Comparison of ENCODE assay signal across 31 mouse cellular contexts in the genomic region with DNA sequence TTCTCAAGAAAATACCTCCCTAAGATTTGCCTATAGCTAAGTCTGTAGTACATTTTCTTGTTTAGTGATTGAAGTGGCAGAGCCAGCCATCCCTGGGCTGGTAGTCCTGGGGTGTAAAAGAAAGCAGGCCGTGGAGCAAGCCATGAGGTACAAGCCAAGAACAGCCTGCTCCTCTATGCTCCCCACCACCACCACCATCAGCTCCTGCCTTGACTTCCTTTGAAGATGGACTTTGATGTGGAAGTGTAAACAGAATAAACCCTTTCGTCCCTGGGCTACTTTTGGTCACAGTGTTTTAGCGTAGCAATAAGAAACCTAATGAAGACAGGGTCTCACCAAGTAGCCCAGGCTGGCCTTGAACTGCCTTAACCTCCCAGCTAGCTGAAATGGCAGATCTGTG. TPM values are rescaled to one million over a fixed set of nuclear protein-coding genes. Genes with fewer than 3 reads are reported as not detected.
DNase-seq lines count a peak whose midpoint lies in the region; ATAC-seq and TF ChIP-seq lines count a peak whose summit lies in the region.
"Had no signal": no experiment of that assay in that cellular context is flagged by ENCODE, and none has a peak within 500 bp of the region (broad histone marks: within the 10 kb centered on the region; RNA-seq: fewer than 3 reads in every experiment).

No protein-coding gene starts in this region.

- H3K27me3 ChIP-seq in heart, embryonic 12.5 days (replicated peaks), result peaks cover 29% of the 10 kb centered on the region
- no peaks in the 10 kb centered on the region for H3K27me3 ChIP-seq in CH12.LX (replicated peaks)
- H3K27me3 ChIP-seq: intestine, embryonic 15.5 days had no signal

- no peak for TF ChIP-seq POLR2A in CH12.LX (IDR thresholded peaks at IDR 0.05; ENCODE audit: low read depth, low read length)

- no peaks in the 10 kb centered on the region for H3K9me3 ChIP-seq in heart, embryonic 12.5 days (replicated peaks)
- H3K9me3 ChIP-seq in CH12.LX (replicated peaks; ENCODE audit: low read length), result no peaks in the 10 kb centered on the region
- H3K9me3 ChIP-seq: embryonic facial prominence, embryonic 10.5 days; embryonic facial prominence, embryonic 13.5 days; G1E; hindbrain, embryonic 10.5 days; hindbrain, embryonic 13.5 days; intestine, embryonic 15.5 days had no signal

- 59% methylated on average over 3 of the region's 3 CpGs for WGBS in heart, embryonic 12.5 days

- H3K4me1 ChIP-seq in heart, embryonic 12.5 days (replicated peaks), result peaks cover 20% of the 10 kb centered on the region
- peaks cover 16 to 69% of the 10 kb centered on the region in 2 experiments for H3K4me1 ChIP-seq in CH12.LX (ENCODE audit: control insufficient read depth in 1 of 2, insufficient read depth in 2 of 2)
- H3K4me1 ChIP-seq: embryonic facial prominence, embryonic 13.5 days had no signal

- no peak overlapping the region for H3K4me2 ChIP-seq in heart, embryonic 12.5 days
- no peak overlapping the region for H3K4me2 ChIP-seq in CH12.LX (ENCODE audit: insufficient read depth, low read depth, poor library complexity, severe bottlenecking)
- H3K4me2 ChIP-seq: embryonic facial prominence, embryonic 13.5 days; hindbrain, embryonic 13.5 days; intestine, embryonic 15.5 days had no signal

- no peak overlapping the region for H3K4me3 ChIP-seq in heart, embryonic 12.5 days
- H3K4me3 ChIP-seq in CH12.LX (replicated peaks in 1 of 3; ENCODE audit: low read depth in 2 of 3, low read length in 2 of 3, poor library complexity in 1 of 3), result peak overlapping the region in 2 of 3 experiments; percentile 57
- H3K4me3 ChIP-seq: embryonic facial prominence, embryonic 10.5 days; embryonic facial prominence, embryonic 13.5 days; erythroblast, embryonic 14.5 days; gastrocnemius, adult 2 months; hindbrain, embryonic 10.5 days; hindbrain, embryonic 13.5 days; intestine, embryonic 15.5 days had no signal

- ATAC-seq in heart, embryonic 12.5 days (ENCODE audit: insufficient number of reproducible peaks, low FRiP score), result no peak
- ATAC-seq: activated CD4-positive, CD25-positive, alpha-beta regulatory T cell, adult 4 months; forebrain, embryonic 14.5 days; forebrain, postnatal 0 days; hindbrain, embryonic 16.5 days; intestine, embryonic 15.5 days had no signal

- H3K27ac ChIP-seq in heart, embryonic 12.5 days (ENCODE audit: poor library complexity, severe bottlenecking), result no peak overlapping the region
- no peak overlapping the region for H3K27ac ChIP-seq in CH12.LX (ENCODE audit: insufficient read depth, low read depth)
- H3K27ac ChIP-seq: embryonic facial prominence, embryonic 10.5 days; embryonic facial prominence, embryonic 13.5 days; gastrocnemius, adult 2 months; hindbrain, embryonic 10.5 days; hindbrain, embryonic 13.5 days; intestine, embryonic 15.5 days had no signal

- TF ChIP-seq EP300 in CH12.LX (IDR thresholded peaks at IDR 0.05; ENCODE audit: low read length), result no peak

- in situ Hi-C loops in CH12.LX (cut with MboI; ENCODE audit: low pct_ligation_motif_present, low pct_unique_long_range_greater_than_20kb, low sequenced_read_pairs), result no loop called here

- dilution Hi-C loops in CH12.LX (cut with MboI; ENCODE audit: extremely low pct_ligation_motif_present, extremely low pct_unique_long_range_greater_than_20kb, low sequenced_read_pairs), result no loop called here

- DNase-seq in heart, adult 11 months, result peak; percentile 56
- peak; percentile 22 for DNase-seq in testis, postnatal 10 days (ENCODE audit: low spot score)
- DNase-seq in testis, postnatal 14 days (ENCODE audit: low spot score), result no peak
- DNase-seq in A20 (ENCODE audit: low read depth, low spot score), result peak; percentile 56
- DNase-seq in CH12.LX (ENCODE audit: extremely low read depth), result no peak
- no peak for DNase-seq in T-cell, adult 2 months (ENCODE audit: low spot score)
- DNase-seq: adrenal gland, postnatal 10 days; cerebellum, adult 11 months; cerebellum, adult 2 months; cerebellum, adult 9-11 months; cerebellum, postnatal 25 days; embryo, embryonic 11 days; forebrain, postnatal 0 days; gastrocnemius, adult 2 months; gastrocnemius, postnatal 14 days; heart, adult 18-20 months; heart, postnatal 36 days; kidney, adult 11 months had no signal

- no peak for TF ChIP-seq CTCF in CH12.LX (conservative IDR thresholded peaks at IDR 0.05 in 1 of 2, IDR thresholded peaks at IDR 0.05 in 1 of 2; ENCODE audit: low read depth in 2 of 2, low read length in 2 of 2)

- no peaks in the 10 kb centered on the region for H3K79me2 ChIP-seq in CH12.LX (replicated peaks; ENCODE audit: control insufficient read depth, extremely low read depth, insufficient read depth, poor library complexity, severe bottlenecking)

- H3K9ac ChIP-seq in heart, embryonic 12.5 days, result no peak overlapping the region
- H3K9ac ChIP-seq in CH12.LX (ENCODE audit: insufficient read depth, low read depth), result no peak overlapping the region
- H3K9ac ChIP-seq: embryonic facial prominence, embryonic 13.5 days; forebrain, postnatal 0 days; hindbrain, embryonic 13.5 days; intestine, embryonic 15.5 days had no signal

- no peak for TF ChIP-seq RAD21 in CH12.LX (IDR thresholded peaks at IDR 0.05; ENCODE audit: low read depth, low read length)

- no peaks in the 10 kb centered on the region for H3K36me3 ChIP-seq in heart, embryonic 12.5 days
- peaks cover 0 to 28% of the 10 kb centered on the region in 2 experiments for H3K36me3 ChIP-seq in CH12.LX (replicated peaks in 1 of 2; ENCODE audit: control insufficient read depth in 1 of 2, insufficient read depth in 1 of 2, low read length in 1 of 2)
- H3K36me3 ChIP-seq: embryonic facial prominence, embryonic 10.5 days; embryonic facial prominence, embryonic 13.5 days; hindbrain, embryonic 10.5 days; hindbrain, embryonic 13.5 days; intestine, embryonic 15.5 days had no signal

TF ChIP-seq in CH12.LX, 34 proteins besides CTCF, POLR2A, EP300 and RAD21:
- TF ChIP-seq MYC (IDR thresholded peaks at IDR 0.05; ENCODE audit: low read depth, low read length) (no peak), KAT2A (IDR thresholded peaks at IDR 0.05; ENCODE audit: insufficient replicate concordance, low read length) (no peak), ZNF384 (IDR thresholded peaks at IDR 0.05; ENCODE audit: low read depth, low read length) (no peak), ELF1 (IDR thresholded peaks at IDR 0.05; ENCODE audit: low read depth, low read length) (no peak), MAX (IDR thresholded peaks at IDR 0.05; ENCODE audit: low read length) (no peak), CHD2 (IDR thresholded peaks at IDR 0.05; ENCODE audit: low read length) (no peak), SIN3A (IDR thresholded peaks at IDR 0.05; ENCODE audit: low read length) (no peak), USF2 (conservative IDR thresholded peaks at IDR 0.05; ENCODE audit: low read depth, low read length) (no peak), TBP (conservative IDR thresholded peaks at IDR 0.05; ENCODE audit: low read depth, low read length) (no peak), GABPA (IDR thresholded peaks at IDR 0.05; ENCODE audit: insufficient replicate concordance, low read depth, low read length) (no peak), MXI1 (IDR thresholded peaks at IDR 0.05; ENCODE audit: low read depth, low read length) (no peak), POLR2AphosphoS2 (IDR thresholded peaks at IDR 0.05; ENCODE audit: low read depth, low read length) (no peak), ZKSCAN1 (IDR thresholded peaks at IDR 0.05; ENCODE audit: borderline replicate concordance, low read depth, low read length) (no peak), CHD1 (IDR thresholded peaks at IDR 0.05; ENCODE audit: low read depth, low read length) (no peak), IRF4 (IDR thresholded peaks at IDR 0.05; ENCODE audit: low read depth, low read length) (no peak), USF1 (IDR thresholded peaks at IDR 0.05; ENCODE audit: low read depth, low read length) (no peak)
TF ChIP-seq in CH12.LX: peak in this region for 0.

RNA-seq across cellular contexts. Expression of a gene that starts 2.3 kb away (rescaled TPM):
- 0.18 TPM in 1 of 2 replicates, not detected in the other for polyA plus RNA-seq in heart, embryonic 12.5 days (2016; fragmentation: Nextera tagmentation; extraction: Ambion mirVana)
- total RNA-seq in CH12.LX (2012; rRNA removed) (16.8 and 20.0 TPM in 2 replicates), CH12.LX (2014; rRNA removed) (51.6 and 52.1 TPM in 2 replicates)
- 45.3 and 47.5 TPM in 2 replicates for polyA plus RNA-seq in CH12.LX (2012; ENCODE audit: insufficient read length, low read depth)
- total RNA-seq: forebrain, postnatal 0 days; gastrocnemius, adult 2 months had no signal
- polyA plus RNA-seq: cerebellum, adult 2 months; embryonic facial prominence, embryonic 10.5 days; erythroblast, embryonic 14.5 days; forebrain, embryonic 14.5 days; forebrain, postnatal 0 days; frontal cortex, adult 2 months; heart, embryonic 14.5 days; hindbrain, embryonic 10.5 days; hindbrain, embryonic 13.5 days; hindbrain, embryonic 16.5 days had no signal

RNA-seq across cellular contexts. Expression of a gene that starts 7.4 kb away (rescaled TPM):
- polyA plus RNA-seq in heart, embryonic 12.5 days (2016; fragmentation: Nextera tagmentation; extraction: Ambion mirVana), result 44.4 and 45.6 TPM in 2 replicates
- total RNA-seq in CH12.LX (2012; rRNA removed), result 113 and 123 TPM in 2 replicates
- 162 and 208 TPM in 2 replicates for total RNA-seq in CH12.LX (2014; rRNA removed)
- 106 and 131 TPM in 2 replicates for polyA plus RNA-seq in CH12.LX (2012; ENCODE audit: insufficient read length, low read depth)

RNA-seq across cellular contexts. Expression of a gene that starts 24.3 kb away (rescaled TPM):
- 42.5 and 47.7 TPM in 2 replicates for polyA plus RNA-seq in heart, embryonic 12.5 days (2016; fragmentation: Nextera tagmentation; extraction: Ambion mirVana)
- 30.1 and 37.6 TPM in 2 replicates for total RNA-seq in CH12.LX (2012; rRNA removed)
- 24.7 TPM in 2 replicates for total RNA-seq in CH12.LX (2014; rRNA removed)
- polyA plus RNA-seq in CH12.LX (2012; ENCODE audit: insufficient read length, low read depth), result 27.2 and 34.2 TPM in 2 replicates

RNA-seq across cellular contexts. Expression of a gene that starts 28.5 kb away (rescaled TPM):
- polyA plus RNA-seq in heart, embryonic 12.5 days (2016; fragmentation: Nextera tagmentation; extraction: Ambion mirVana), result 17.8 and 19.1 TPM in 2 replicates
- total RNA-seq in CH12.LX (2012; rRNA removed) (40.3 and 41.9 TPM in 2 replicates), CH12.LX (2014; rRNA removed) (36.2 and 39.1 TPM in 2 replicates)
- polyA plus RNA-seq in CH12.LX (2012; ENCODE audit: insufficient read length, low read depth), result 39.6 and 41.5 TPM in 2 replicates

Comparison
In these comparisons a context has a peak if more than half of its experiments do, and no peak if none do; other contexts are left out.
1. DNase-seq: peak in heart, adult 11 months (single experiment), testis, postnatal 10 days (single experiment) and A20 (single experiment); none in testis, postnatal 14 days (single experiment), CH12.LX (single experiment) and T-cell, adult 2 months (single experiment).
2. RNA of a gene that starts 2.3 kb away (polyA plus RNA-seq): 45.3 to 47.5 TPM in CH12.LX; 0.18 TPM in heart, embryonic 12.5 days; every median in the first group is over 10 times any median in the second.